Mouse (Mus musculus): ENCODE measurements around the gene Dolpp1. TPM values are rescaled to one million over a fixed set of nuclear protein-coding genes. Genes with fewer than 3 reads are reported as not detected.
A peak's percentile ranks its signal among the peaks of the same experiment; 100 is the strongest.

Gene Dolpp1
- polyA plus RNA-seq (2015; fragmentation: Nextera tagmentation; extraction: Ambion mirVana), result 66.8 and 69.9 TPM in 2 replicates

DNA sequence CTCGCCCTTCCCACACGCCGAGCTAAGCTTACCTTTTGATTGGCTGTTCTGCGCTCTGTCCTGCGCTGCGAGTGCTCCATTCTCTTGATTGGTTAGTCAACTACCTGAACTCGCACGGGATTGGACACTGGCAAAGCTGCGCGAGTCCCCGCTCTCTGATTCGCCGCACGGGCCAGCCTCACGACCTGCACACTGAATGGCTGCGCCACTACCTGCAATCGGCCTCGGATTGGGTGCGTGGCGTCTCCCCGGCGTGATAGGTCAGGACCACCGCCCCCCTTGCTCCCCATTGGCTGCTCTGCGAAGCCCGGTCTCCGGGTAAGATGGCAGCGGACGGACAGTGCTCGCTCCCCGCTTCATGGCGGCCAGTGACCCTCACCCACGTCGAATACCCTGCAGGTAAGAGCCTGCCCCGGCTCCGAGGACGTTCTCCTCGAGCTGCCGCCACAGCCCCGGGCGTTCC lies at the start of gene Dolpp1:
TSS of gene Dolpp1 (plus strand) at position 141 of the 463 bp plus-strand sequence.
- H3K4me1 ChIP-seq, result peaks cover 24% of the 10 kb centered on the region
- H3K9me3 ChIP-seq, result no peaks in the 10 kb centered on the region
- ATAC-seq (replicated peaks), result peak; percentile 99
- peak within 1 kb of the TSS; percentile 95 for H3K4me2 ChIP-seq
- H3K27ac ChIP-seq, result peak within 1 kb of the TSS; percentile 93
- WGBS, result under 1% methylated on average over 40 of the region's 40 CpGs
- H3K36me3 ChIP-seq (replicated peaks), result peaks cover 12% of the 10 kb centered on the region; the same call in 1 of the 2 replicates
- H3K4me3 ChIP-seq, result peak within 1 kb of the TSS; percentile 78
- no peaks in the 10 kb centered on the region for H3K27me3 ChIP-seq (replicated peaks)
- peak within 1 kb of the TSS; percentile 77 for H3K9ac ChIP-seq

- Histone ChIP-seq H3K27ac (no peak overlapping the region), H3K36me3 (replicated peaks) (peaks cover 66% of the 10 kb centered on the region), H3K9ac (no peak overlapping the region), H3K9me3 (no peaks in the 10 kb centered on the region), H3K27me3 (replicated peaks) (no peaks in the 10 kb centered on the region), H3K4me1 (no peaks in the 10 kb centered on the region), H3K4me2 (no peak overlapping the region), H3K4me3 (no peak overlapping the region)
- 93% methylated on average over 7 of the region's 7 CpGs for WGBS
- no peak for ATAC-seq (replicated peaks)
These were observed 49.5 kb upstream of the Dolpp1 start for GRCm38 (mm10) chr2:30342544-30342943.

- no peaks in the 10 kb centered on the region for H3K9me3 ChIP-seq
- H3K36me3 ChIP-seq (replicated peaks), result peaks cover 64% of the 10 kb centered on the region
- H3K4me3 ChIP-seq, result no peak overlapping the region
- H3K4me2 ChIP-seq, result no peak overlapping the region
- no peak for ATAC-seq (replicated peaks)
- H3K27ac ChIP-seq, result no peak overlapping the region
- no peaks in the 10 kb centered on the region for H3K4me1 ChIP-seq
- no peak overlapping the region for H3K9ac ChIP-seq
- 67% methylated on average over 14 of the region's 14 CpGs for WGBS
- no peaks in the 10 kb centered on the region for H3K27me3 ChIP-seq (replicated peaks)
These were observed 48.4 kb upstream of the Dolpp1 start for GRCm38 (mm10) chr2:30343601-30344137.

DNA sequence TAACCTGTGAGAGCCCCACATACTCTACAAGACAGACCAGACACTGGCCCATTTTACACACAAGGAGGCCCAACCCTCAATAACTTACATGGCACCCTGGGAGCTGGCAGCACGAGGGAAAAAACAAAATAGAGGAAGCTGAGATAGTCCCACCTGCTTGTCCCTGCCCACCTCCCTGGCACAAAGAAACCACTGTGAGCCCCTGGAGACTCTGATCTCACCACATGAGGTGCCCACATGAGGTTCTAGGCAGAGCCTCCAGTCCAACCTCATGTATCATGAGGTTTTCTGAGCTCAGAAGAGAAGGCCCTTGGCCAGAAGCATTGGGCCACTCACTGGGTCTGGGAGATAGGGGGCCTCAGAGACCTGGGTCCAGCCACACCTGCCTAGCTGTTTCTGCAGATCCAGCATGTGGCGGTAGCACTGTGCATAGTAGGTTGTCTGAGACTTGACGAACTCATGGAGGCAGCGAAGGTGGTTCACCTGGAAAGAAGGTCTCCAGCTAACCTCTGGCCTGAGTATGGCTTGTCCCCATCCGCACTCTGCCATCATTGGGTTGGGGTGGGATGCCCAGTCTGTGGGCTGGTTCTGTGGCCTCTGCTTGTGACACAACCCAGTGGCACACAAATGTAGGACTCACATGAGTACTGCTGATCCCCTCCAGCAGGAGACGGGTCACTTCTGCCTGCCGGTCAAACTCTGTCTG lies 45.9 kb upstream of the Dolpp1 start:
- no peaks in the 10 kb centered on the region for H3K4me1 ChIP-seq
- 88% methylated on average over 7 of the region's 7 CpGs for WGBS

DNA sequence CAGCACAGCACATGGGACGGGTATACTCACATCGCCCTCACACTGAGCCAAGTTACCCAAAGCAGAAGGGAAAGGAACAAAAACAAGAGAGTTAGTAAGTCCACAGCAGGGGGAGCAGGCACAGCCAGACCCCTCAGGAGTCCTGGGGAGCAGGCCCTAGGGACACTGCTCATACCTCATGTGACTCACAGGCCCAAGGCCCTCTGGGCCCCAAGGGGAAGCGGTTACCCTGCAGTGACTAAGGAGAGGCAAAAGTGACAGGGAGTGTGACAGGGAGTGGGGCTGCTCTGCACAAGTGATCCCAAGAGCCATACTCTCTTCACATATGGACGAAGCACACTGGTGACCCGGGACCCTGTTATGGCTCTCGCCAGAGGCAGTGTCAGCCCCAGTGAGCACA lies 42.9 kb upstream of the Dolpp1 start:
- no peaks in the 10 kb centered on the region for H3K27me3 ChIP-seq (replicated peaks)
- H3K36me3 ChIP-seq (replicated peaks), result peaks cover 56% of the 10 kb centered on the region
- H3K9me3 ChIP-seq, result no peaks in the 10 kb centered on the region
- H3K4me3 ChIP-seq, result no peak overlapping the region
- H3K9ac ChIP-seq, result no peak overlapping the region
- 84% methylated on average over 6 of the region's 6 CpGs for WGBS
- no peak overlapping the region for H3K27ac ChIP-seq
- H3K4me1 ChIP-seq, result no peaks in the 10 kb centered on the region
- no peak overlapping the region for H3K4me2 ChIP-seq
- ATAC-seq (replicated peaks), result no peak

More for the DNA sequence above, 45.9 kb upstream of the Dolpp1 start:
- no peaks in the 10 kb centered on the region for H3K9me3 ChIP-seq
- no peak overlapping the region for H3K27ac ChIP-seq
- no peak for ATAC-seq (replicated peaks)
- peaks cover 71% of the 10 kb centered on the region for H3K36me3 ChIP-seq (replicated peaks)
- H3K4me2 ChIP-seq, result no peak overlapping the region
- no peaks in the 10 kb centered on the region for H3K27me3 ChIP-seq (replicated peaks)
- no peak overlapping the region for H3K9ac ChIP-seq
- H3K4me3 ChIP-seq, result no peak overlapping the region

- no peak overlapping the region for H3K4me3 ChIP-seq
- peaks cover 39% of the 10 kb centered on the region for H3K36me3 ChIP-seq (replicated peaks)
- no peaks in the 10 kb centered on the region for H3K27me3 ChIP-seq (replicated peaks)
- 86% methylated on average over 2 of the region's 2 CpGs for WGBS
- no peak overlapping the region for H3K4me2 ChIP-seq
- 0 out of 2 replicates have a peak, but pooled peaks cover under 1% of the 10 kb centered on the region for H3K4me1 ChIP-seq
- H3K9ac ChIP-seq, result no peak overlapping the region
- H3K9me3 ChIP-seq, result no peaks in the 10 kb centered on the region
- H3K27ac ChIP-seq, result no peak overlapping the region
- no peak for ATAC-seq (replicated peaks)
These were observed 40.9 kb upstream of the Dolpp1 start for GRCm38 (mm10) chr2:30351149-30351548.

DNA sequence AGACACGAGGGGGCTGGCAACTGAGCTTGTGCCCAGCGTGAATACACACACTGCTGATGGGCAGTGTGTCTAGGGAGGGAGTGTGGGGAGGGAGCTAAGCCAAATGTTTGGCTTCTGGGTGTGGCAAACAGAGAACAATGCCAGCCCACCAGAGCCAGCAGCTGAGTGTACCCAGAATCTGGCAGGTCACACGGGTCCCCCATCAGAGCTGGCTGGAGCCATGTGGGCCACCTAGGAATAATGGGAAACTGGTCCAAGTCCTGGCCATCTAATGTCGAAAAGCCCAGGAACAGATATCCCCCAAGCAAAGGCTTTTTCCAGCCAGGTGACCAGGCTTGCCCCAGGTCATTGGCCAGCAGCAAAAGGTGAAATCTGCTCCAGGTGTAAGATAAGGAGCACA lies 36.2 kb upstream of the Dolpp1 start:
- Histone ChIP-seq H3K4me2 (no peak overlapping the region), H3K27ac (no peak overlapping the region), H3K9me3 (no peaks in the 10 kb centered on the region), H3K9ac (no peak overlapping the region), H3K4me1 (peaks cover 26% of the 10 kb centered on the region), H3K4me3 (no peak overlapping the region), H3K36me3 (replicated peaks) (peaks cover 16% of the 10 kb centered on the region), H3K27me3 (replicated peaks) (no peaks in the 10 kb centered on the region)
- ATAC-seq (replicated peaks), result no peak
- 68% methylated on average over 4 of the region's 4 CpGs for WGBS

GRCm38 (mm10) chr2:30356266-30356665 lies 35.8 kb upstream of the Dolpp1 start:
- ATAC-seq (replicated peaks), result no peak
- Histone ChIP-seq H3K27ac (no peak overlapping the region), H3K4me2 (no peak overlapping the region), H3K4me3 (no peak overlapping the region), H3K9me3 (no peaks in the 10 kb centered on the region), H3K36me3 (replicated peaks) (peaks cover 16% of the 10 kb centered on the region), H3K9ac (no peak overlapping the region), H3K27me3 (replicated peaks) (no peaks in the 10 kb centered on the region), H3K4me1 (peaks cover 26% of the 10 kb centered on the region)
- WGBS, result 45% methylated on average over 4 of the region's 4 CpGs

- ATAC-seq (replicated peaks), result no peak
- Histone ChIP-seq H3K4me3 (no peak overlapping the region), H3K27ac (no peak overlapping the region), H3K9me3 (no peaks in the 10 kb centered on the region), H3K9ac (0 out of 2 replicates have a peak overlapping the region, but pooled peaks have one; percentile 89), H3K4me1 (peaks cover 26% of the 10 kb centered on the region), H3K4me2 (no peak overlapping the region), H3K27me3 (replicated peaks) (no peaks in the 10 kb centered on the region), H3K36me3 (replicated peaks) (peaks cover 16% of the 10 kb centered on the region)
- 65% methylated on average over 9 of the region's 9 CpGs for WGBS
These were observed 35.1 kb upstream of the Dolpp1 start for GRCm38 (mm10) chr2:30356906-30357305.

DNA sequence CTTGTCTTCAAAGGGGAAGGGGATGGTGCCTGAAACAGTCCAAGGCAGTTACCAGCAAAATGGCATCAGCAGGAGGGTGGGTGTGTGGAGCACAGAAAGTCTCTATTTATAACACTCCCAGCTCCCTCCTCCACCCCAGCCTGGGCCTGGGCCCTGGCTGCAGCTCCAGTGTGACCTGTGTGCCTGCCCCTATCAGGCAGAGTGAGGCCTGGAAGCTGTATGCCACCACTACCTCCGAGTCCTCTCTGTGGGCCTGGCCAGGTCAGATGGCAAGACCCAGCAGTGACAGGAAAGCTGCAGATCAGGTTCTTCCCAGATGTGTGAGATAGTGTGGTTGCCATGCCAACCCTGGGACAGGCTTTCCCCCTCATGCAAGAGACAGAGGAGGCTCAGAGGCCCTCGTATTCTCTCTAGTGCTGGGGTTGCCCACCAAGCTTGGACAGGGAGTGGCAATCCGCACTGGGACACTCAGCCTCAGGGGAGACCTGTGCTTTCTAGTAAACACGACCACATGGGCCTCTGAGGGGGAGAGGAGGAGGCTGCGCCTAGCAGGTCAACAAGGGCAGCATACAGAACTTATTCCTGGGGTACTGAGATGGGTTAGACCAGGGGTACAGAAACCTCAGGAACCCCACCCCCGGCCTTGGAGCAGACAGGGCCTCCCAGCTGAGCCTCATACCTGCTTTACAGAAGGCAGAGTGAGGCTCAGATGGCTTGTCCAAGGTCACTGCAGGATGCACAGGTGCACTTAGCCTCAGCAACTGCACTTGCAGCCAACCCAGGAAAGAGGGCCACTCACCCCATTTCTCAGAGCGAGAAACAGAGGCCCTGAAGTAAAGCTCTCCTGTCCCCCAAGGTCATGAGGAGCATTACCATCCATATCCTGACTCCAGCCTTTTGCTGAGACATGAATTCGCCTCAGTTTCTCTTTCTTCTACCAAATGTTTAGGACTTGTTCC lies 34.2 kb upstream of the Dolpp1 start:
- no peak for ATAC-seq (replicated peaks)
- Histone ChIP-seq H3K36me3 (replicated peaks) (peaks cover 11% of the 10 kb centered on the region; the same call in 1 of the 2 replicates), H3K9ac (peak overlapping the region; percentile 89; the same call in 1 of the 2 replicates), H3K27ac (no peak overlapping the region), H3K27me3 (replicated peaks) (no peaks in the 10 kb centered on the region), H3K9me3 (no peaks in the 10 kb centered on the region), H3K4me1 (peaks cover 26% of the 10 kb centered on the region), H3K4me2 (peak overlapping the region; percentile 84), H3K4me3 (peak overlapping the region; percentile 74)
- 57% methylated on average over 8 of the region's 8 CpGs for WGBS

DNA sequence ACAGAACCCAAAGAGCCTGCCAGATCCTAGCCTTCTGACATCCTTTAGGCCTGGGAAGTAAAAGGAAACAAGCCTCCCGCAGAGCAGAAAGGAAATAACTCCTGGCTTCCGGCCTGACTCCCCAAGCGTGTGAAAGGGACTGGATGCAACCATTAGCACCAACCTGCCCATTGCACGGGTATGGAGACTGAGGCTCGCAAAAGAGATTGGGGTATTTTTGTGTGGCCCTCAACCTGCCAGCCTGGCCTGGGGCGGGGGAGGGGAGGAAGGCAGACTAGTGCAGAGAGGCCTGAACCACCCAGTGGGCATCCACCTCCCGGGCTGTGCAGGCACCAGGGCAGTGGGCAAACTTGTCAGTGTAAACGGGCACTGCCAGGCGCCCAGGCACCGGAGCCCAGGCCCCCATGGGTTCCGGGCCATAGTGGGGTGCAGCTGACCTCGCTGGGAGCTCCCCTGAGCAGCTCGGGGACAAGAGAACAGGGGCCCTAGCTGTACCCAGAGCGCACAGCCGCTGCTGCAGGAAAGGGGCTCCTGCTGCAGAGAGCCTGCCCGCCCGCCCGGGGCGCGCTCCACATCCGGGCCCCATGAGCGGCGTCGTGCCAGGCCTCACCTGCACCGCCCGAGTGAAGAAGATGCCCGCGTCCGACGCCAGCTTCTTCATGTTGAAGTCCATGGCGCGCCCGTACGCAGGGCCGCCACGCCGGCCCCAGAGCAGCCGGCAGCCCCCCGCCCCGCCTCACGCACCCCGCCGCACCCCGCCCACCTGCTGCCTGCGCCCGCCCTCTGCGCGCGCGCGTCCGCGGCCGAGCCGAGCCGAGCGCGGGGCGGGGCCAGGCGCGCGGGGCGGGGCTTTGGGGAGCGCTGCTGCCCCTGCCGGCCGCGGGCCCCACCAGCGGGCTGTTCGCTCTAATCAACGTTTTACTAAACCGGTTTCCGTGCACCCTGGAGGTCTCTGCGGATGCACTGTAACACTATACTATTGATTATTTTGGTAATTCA lies 33.2 kb upstream of the Dolpp1 start, which contains the start of gene Sh3glb2:
TSS of gene Sh3glb2 (minus strand) at position 805 of the 999 bp plus-strand sequence.
- peak within 1 kb of the TSS; percentile 84 for H3K4me2 ChIP-seq
- 3% methylated on average over 72 of the region's 73 CpGs for WGBS
- H3K9me3 ChIP-seq, result no peaks in the 10 kb centered on the region
- peak within 1 kb of the TSS; percentile 89 for H3K9ac ChIP-seq
- H3K27ac ChIP-seq, result peak within 1 kb of the TSS; percentile 83
- peak within 1 kb of the TSS; percentile 74 for H3K4me3 ChIP-seq
- peaks cover 26% of the 10 kb centered on the region for H3K4me1 ChIP-seq
- peaks cover 3% of the 10 kb centered on the region; the same call in 1 of the 2 replicates for H3K36me3 ChIP-seq (replicated peaks)
- no peaks in the 10 kb centered on the region for H3K27me3 ChIP-seq (replicated peaks)
- ATAC-seq (replicated peaks), result peak; percentile 80
